Mouse (Mus musculus) layer of hippocampus, adult 6 months (tissue): ENCODE measurements around the gene Gm9918. TPM values are rescaled to one million over a fixed set of nuclear protein-coding genes. Genes with fewer than 3 reads are reported as not detected.

Experiments used
- long read RNA-seq, 2 experiments: library from polyadenylated mRNA; unstranded; transcript quantifications; one replicate each; pipeline ENCODE4 v2.0.0; 2019 to 2020
- polyA plus RNA-seq: library from polyadenylated mRNA; unstranded; fragments of <200 nt; fragmentation: Nextera tagmentation; gene quantifications from 2 replicates; pipeline ENCODE4 v1.2.3, GENCODE M21; 2021

Gm9918 gene
- not detected in 2 replicates for polyA plus RNA-seq
- long read RNA-seq, experiment 1 = 0 reads
- long read RNA-seq, experiment 2 = 0 reads

GRCm38 (mm10) chr15:102270274-102270960 is at the start of gene Gm9918:
Gm9918 (plus strand) TSS chr15:102270563.

GRCm38 (mm10) chr15:102231748-102232147 is 38.6 kb upstream of the Gm9918 start, which contains the start of gene Itgb7:
Itgb7 (minus strand) TSS chr15:102231944.

GRCm38 (mm10) chr15:102257202-102258075 is 12.9 kb upstream of the Gm9918 start, which contains the start of gene Rarg:
Rarg (minus strand) TSS chr15:102257517.

GRCm38 (mm10) chr15:102279092-102279782 is 8.9 kb downstream of the Gm9918 start, which contains the start of gene Mfsd5:
Mfsd5 (plus strand) TSS chr15:102279454.

GRCm38 (mm10) chr15:102295633-102296367 is 25.4 kb downstream of the Gm9918 start, which contains the start of gene Espl1:
Espl1 (plus strand) TSS chr15:102296266.

Other genes with a start within 250 kb of the Gm9918 start
- gene Krt18, start 242.4 kb upstream of the Gm9918 start, polyA plus RNA-seq = 2.5 and 32.1 TPM in 2 replicates
- 60.8 and 64.7 TPM in 2 replicates for gene Eif4b, start 196.8 kb upstream of the Gm9918 start, polyA plus RNA-seq
- gene Tns2, start 170.2 kb upstream of the Gm9918 start, polyA plus RNA-seq = 3.7 and 6.3 TPM in 2 replicates
- 24.4 and 24.7 TPM in 2 replicates for gene Spryd3, start 134.3 kb upstream of the Gm9918 start, polyA plus RNA-seq
- gene Igfbp6, start 126.2 kb upstream of the Gm9918 start, polyA plus RNA-seq = 43.5 and 48.0 TPM in 2 replicates
- gene Soat2, start 120.0 kb upstream of the Gm9918 start, polyA plus RNA-seq = not detected in 2 replicates
- gene Zfp740, start 67.3 kb upstream of the Gm9918 start, polyA plus RNA-seq = 4.8 and 5.1 TPM in 2 replicates
- 22.5 and 23.1 TPM in 2 replicates for gene Csad, start 65.8 kb upstream of the Gm9918 start, polyA plus RNA-seq
- 0.64 and 1.4 TPM in 2 replicates for gene Itgb7, start 38.6 kb upstream of the Gm9918 start, polyA plus RNA-seq
- gene Rarg, start 13.0 kb upstream of the Gm9918 start, polyA plus RNA-seq = 1.7 and 2.0 TPM in 2 replicates
- gene Mfsd5, start 8.9 kb downstream of the Gm9918 start, polyA plus RNA-seq = 36.2 and 40.4 TPM in 2 replicates
- 0.43 and 1.2 TPM in 2 replicates for gene Espl1, start 25.7 kb downstream of the Gm9918 start, polyA plus RNA-seq
- 1,324 and 1,439 TPM in 2 replicates for gene Pfdn5, start 55.6 kb downstream of the Gm9918 start, polyA plus RNA-seq
- 66.8 and 72.5 TPM in 2 replicates for gene Myg1, start 61.1 kb downstream of the Gm9918 start, polyA plus RNA-seq
- 17.5 and 18.6 TPM in 2 replicates for gene Aaas, start 80.2 kb downstream of the Gm9918 start, polyA plus RNA-seq
- gene Sp7, start 96.6 kb downstream of the Gm9918 start, polyA plus RNA-seq = 0.64 and 0.93 TPM in 2 replicates
- 0.82 and 0.83 TPM in 2 replicates for gene Sp1, start 135.6 kb downstream of the Gm9918 start, polyA plus RNA-seq
- gene Amhr2, start 174.8 kb downstream of the Gm9918 start, polyA plus RNA-seq = 0.65 and 0.93 TPM in 2 replicates
- gene Prr13, start 188.5 kb downstream of the Gm9918 start, polyA plus RNA-seq = 88.3 and 96.2 TPM in 2 replicates
- gene Pcbp2, start 200.0 kb downstream of the Gm9918 start, polyA plus RNA-seq = 97.3 and 100 TPM in 2 replicates
- gene Gm10337, start 233.2 kb downstream of the Gm9918 start, polyA plus RNA-seq = not detected in 2 replicates
- gene Map3k12, start 246.5 kb downstream of the Gm9918 start, polyA plus RNA-seq = 28.2 and 31.6 TPM in 2 replicates
- gene Tarbp2, start 247.6 kb downstream of the Gm9918 start, polyA plus RNA-seq = 13.2 and 15.6 TPM in 2 replicates